Mouse (Mus musculus) lung, adult 2 months (tissue): ENCODE measurements around the gene Ercc4.

Source experiments
- CTCF ChIP-seq: fragments of 200-500 bp; IDR thresholded peaks from 2 replicates; pipeline ENCODE4 v1.5.1; 2011; ENCODE audit warnings: mild to moderate bottlenecking, low read length, control low read depth; ENCODE audit not compliant: insufficient read depth
- POLR2A ChIP-seq: fragments of 200-500 bp; IDR thresholded peaks from 2 replicates; pipeline ENCODE4 v1.6.1; 2011; ENCODE audit warnings: low read depth, mild to moderate bottlenecking, control low read depth, low read length, borderline replicate concordance; ENCODE audit errors: extremely low read depth

GRCm38 (mm10) chr16:13167731-13168130 lies 58.2 kb downstream of the Ercc4 start:
- no peak for TF ChIP-seq CTCF
- TF ChIP-seq POLR2A = no peak
